Mouse (Mus musculus): ENCODE data around the gene Cog6. TPM values are rescaled to one million over a fixed set of nuclear protein-coding genes. Genes with fewer than 3 reads are reported as not detected.

Gene Cog6
- polyA plus RNA-seq, 1 experiment from 2014 or later = 45.0 TPM

DNA sequence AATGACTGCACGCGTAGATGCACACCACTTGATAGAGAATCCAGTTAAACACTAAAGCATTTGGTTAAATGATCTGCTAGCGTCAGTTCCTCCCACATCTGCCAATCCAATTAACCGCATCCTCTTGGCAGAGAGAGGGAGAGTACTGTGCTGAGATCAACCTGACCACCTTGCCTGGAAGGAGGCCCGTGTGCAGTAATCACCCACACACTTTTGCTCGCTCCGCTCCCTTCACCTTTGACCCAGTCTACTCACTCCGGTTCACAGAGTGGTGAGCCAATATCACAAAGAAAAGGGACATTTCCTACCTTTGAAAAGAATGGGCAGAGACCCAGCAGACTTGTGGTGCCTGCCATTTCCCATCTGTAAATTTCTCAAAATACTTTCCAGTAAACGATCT, 62.4 kb downstream of the Cog6 start:
- no peak for DNase-seq (ENCODE audit: low spot score)
- no peaks in the 10 kb centered on the region for H3K36me3 ChIP-seq
- H3K4me1 ChIP-seq = peaks cover 21% of the 10 kb centered on the region
- no peaks in the 10 kb centered on the region for H3K27me3 ChIP-seq (ENCODE audit: insufficient read depth, poor library complexity, severe bottlenecking)
- H3K4me3 ChIP-seq = no peak overlapping the region
- no peaks in the 10 kb centered on the region for H3K9me3 ChIP-seq
- peak overlapping the region; percentile 82; the same call in 1 of the 2 replicates for H3K27ac ChIP-seq
- 78% methylated on average over 9 of the region's 9 CpGs for WGBS

DNA sequence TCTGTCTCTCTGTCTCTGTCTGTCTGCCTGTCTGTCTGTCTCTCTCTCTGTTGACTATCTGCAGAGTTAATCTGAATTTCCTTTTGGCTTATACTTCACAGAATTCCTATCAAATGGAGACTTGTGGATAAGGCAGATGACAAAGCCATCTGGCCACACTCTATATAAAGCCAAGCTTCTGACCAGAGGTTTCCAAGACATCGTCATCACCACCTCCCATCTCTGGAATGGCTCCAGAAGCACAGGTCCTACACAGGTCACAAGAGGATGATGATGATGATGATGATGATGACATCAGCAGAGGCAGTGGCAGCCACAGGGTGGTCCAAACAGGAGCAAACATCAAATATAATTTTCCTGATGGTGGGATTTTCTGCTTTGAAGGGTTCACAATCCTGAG, 63.2 kb downstream of the Cog6 start:
- Histone ChIP-seq H3K4me1 (peaks cover 21% of the 10 kb centered on the region), H3K27me3 (ENCODE audit: insufficient read depth, poor library complexity, severe bottlenecking) (no peaks in the 10 kb centered on the region), H3K4me3 (no peak overlapping the region), H3K36me3 (no peaks in the 10 kb centered on the region), H3K27ac (no peak overlapping the region; the same call in 1 of the 2 replicates), H3K9me3 (no peaks in the 10 kb centered on the region)
- WGBS = 74% methylated on average over 1 of the region's 1 CpGs
- no peak for DNase-seq (ENCODE audit: low spot score)

DNA sequence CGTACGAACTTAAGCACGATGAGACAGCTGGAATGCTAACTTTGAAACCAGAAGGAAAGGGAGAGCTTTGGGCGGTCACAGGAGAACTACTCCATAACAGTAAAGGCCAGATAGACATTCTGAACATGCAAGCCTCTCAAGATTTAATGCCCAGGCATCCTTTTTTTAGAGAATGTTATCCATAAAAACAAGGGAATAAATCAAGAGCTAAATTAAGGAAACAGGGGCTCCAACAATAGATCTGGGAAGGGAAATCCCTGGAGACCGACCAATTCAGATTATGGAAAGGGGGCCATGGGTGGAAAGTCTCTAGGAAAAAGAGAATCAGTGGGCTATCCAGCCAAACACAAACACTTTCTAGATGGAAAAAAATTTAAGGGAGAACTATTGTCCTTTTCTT, 68.2 kb downstream of the Cog6 start:
- Histone ChIP-seq H3K27me3 (ENCODE audit: insufficient read depth, poor library complexity, severe bottlenecking) (no peaks in the 10 kb centered on the region), H3K9me3 (no peaks in the 10 kb centered on the region), H3K36me3 (no peaks in the 10 kb centered on the region), H3K27ac (no peak overlapping the region), H3K4me3 (no peak overlapping the region), H3K4me1 (peaks cover 3% of the 10 kb centered on the region; the same call in 1 of the 2 replicates)
- 84% methylated on average over 5 of the region's 5 CpGs for WGBS
- no peak for DNase-seq (ENCODE audit: low spot score)

DNA sequence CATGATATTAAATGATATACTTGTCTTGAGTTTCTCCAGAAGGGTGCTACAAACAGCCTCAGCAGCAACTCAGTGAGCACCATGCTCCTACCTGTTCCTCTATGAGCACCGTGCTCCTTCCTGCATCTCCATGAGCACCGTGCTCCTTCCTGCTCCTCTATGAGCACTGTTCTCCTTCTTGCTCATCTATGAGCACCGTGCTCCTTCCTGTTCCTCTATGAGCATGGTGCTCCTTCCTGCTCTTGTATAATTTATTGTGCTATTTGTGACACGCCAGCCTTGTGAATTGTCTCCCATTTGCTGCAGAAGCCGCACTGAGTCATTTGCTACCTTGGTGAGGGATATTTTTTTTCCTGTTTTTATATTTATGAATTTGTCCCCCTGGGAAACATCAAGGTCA, 69.6 kb downstream of the Cog6 start:
- Histone ChIP-seq H3K4me1 (no peaks in the 10 kb centered on the region), H3K4me3 (no peak overlapping the region), H3K36me3 (no peaks in the 10 kb centered on the region), H3K27ac (no peak overlapping the region), H3K9me3 (no peaks in the 10 kb centered on the region), H3K27me3 (ENCODE audit: insufficient read depth, poor library complexity, severe bottlenecking) (no peaks in the 10 kb centered on the region)
- WGBS = 90% methylated on average over 5 of the region's 5 CpGs
- DNase-seq (ENCODE audit: low spot score) = no peak

DNA sequence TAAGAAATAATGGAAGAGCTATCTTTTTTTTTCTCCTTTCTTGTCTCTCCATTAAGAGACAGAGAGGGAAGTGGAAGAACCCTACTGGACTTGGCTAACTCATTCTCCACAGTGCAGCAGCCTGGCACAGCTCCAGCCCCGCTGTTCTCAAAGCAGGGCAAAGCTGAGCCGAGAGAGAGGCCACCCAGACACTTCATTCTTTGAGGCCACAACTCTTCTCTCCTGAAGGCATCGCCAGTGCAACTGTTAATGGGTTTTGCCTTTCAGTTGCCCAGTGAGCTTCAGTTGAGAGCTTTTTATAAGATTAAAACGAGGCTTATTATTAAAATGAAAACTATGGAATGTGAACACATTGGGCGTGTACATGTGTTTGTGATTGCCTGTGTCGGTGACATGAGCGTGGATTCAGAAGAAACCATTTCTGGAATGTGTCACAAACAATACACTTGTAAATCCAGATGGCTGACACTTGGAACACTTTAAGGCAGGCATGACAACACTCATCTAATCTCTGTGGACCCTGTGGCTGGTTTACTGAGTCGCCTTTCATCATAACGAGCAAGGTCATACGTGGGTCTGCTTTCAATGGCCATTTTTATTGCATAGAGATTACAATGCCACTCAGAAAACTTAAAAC, 76.1 kb downstream of the Cog6 start:
- no peak overlapping the region for H3K4me3 ChIP-seq
- peak; percentile 80 for DNase-seq (ENCODE audit: low spot score)

DNA sequence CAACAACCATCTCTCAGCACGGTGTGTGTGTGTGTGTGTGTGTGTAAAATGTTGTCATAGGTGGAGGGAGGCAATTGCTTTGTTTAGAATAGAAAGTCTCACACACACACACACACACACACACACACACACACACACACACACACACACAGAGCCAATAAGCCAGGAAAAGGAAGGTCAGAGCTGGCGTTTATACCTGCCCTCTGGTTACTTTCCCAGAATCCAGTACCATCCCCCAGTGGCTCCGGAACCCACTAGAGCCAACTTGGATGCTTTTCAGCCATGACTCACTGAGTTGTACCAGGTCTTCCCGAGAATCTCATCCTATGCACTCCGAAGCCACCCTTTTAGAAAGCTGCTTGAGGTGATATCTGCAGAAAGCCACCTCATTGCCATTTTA, 78.6 kb downstream of the Cog6 start:
- Histone ChIP-seq H3K9me3 (no peaks in the 10 kb centered on the region), H3K27ac (no peak overlapping the region), H3K4me1 (peaks cover 26% of the 10 kb centered on the region; the same call in 1 of the 2 replicates), H3K4me3 (no peak overlapping the region), H3K36me3 (no peaks in the 10 kb centered on the region), H3K27me3 (ENCODE audit: insufficient read depth, poor library complexity, severe bottlenecking) (no peaks in the 10 kb centered on the region)
- no peak for DNase-seq (ENCODE audit: low spot score)
- 71% methylated on average over 5 of the region's 5 CpGs for WGBS

More for the DNA sequence above, 76.1 kb downstream of the Cog6 start:
- peaks cover 26% of the 10 kb centered on the region; the same call in 1 of the 2 replicates for H3K4me1 ChIP-seq
- peak overlapping the region; percentile 72; the same call in 1 of the 2 replicates for H3K27ac ChIP-seq
- 36% methylated on average over 10 of the region's 10 CpGs for WGBS
- no peaks in the 10 kb centered on the region for H3K27me3 ChIP-seq (ENCODE audit: insufficient read depth, poor library complexity, severe bottlenecking)
- H3K9me3 ChIP-seq = no peaks in the 10 kb centered on the region
- H3K36me3 ChIP-seq = no peaks in the 10 kb centered on the region

DNA sequence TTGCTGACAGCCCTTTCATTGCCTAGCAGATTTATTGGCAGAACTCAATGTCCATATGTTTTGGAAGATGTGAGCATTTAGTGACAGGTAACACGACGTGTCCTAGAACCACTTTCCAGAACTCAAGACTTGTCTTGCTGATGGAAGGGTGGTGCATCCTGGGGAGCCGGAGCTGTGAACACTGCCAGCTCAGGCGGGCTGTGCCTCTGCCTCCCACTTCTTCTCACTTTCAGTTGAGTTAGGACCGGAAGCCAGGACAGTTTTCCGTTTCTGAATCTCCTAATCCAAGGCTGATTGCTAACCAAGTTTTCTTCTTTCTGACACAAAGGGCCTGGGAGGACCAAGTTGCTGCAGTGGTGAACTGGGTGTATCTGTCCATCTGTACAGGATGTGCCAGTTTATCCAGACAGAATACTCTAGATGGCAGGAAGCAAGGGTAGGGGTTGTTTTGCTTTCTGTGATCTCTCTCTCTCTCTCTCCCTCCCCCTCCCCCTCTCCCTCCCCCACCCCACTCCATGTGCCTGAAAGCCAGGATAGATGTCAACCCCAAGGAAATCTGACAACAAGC, 79.2 kb downstream of the Cog6 start:
- H3K4me1 ChIP-seq = peaks cover 26% of the 10 kb centered on the region; the same call in 1 of the 2 replicates
- DNase-seq (ENCODE audit: low spot score) = no peak
- H3K27ac ChIP-seq = peak overlapping the region; percentile 2; the same call in 1 of the 2 replicates
- H3K36me3 ChIP-seq = no peaks in the 10 kb centered on the region
- H3K4me3 ChIP-seq = no peak overlapping the region
- no peaks in the 10 kb centered on the region for H3K9me3 ChIP-seq
- no peaks in the 10 kb centered on the region for H3K27me3 ChIP-seq (ENCODE audit: insufficient read depth, poor library complexity, severe bottlenecking)
- WGBS = 64% methylated on average over 6 of the region's 6 CpGs

DNA sequence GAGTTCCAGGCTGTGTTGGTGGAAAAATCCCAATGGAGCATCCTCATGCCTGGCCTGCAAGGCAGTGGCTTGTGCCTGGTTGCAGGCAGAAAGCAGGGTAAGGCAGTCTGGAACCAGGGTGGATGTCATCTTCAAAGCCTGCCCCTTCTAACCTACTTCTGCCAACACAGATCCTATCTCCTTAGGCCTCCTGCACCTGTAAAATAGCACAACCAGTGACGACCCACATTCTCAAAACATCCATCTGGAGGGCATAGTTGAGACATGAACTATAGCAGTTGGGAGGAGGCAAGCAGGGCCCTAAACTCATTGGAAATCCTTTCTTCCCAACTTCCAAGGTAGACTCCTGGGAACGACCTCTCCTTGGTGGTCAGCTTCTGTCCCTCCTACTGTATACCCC, 85.1 kb downstream of the Cog6 start:
- H3K27ac ChIP-seq = no peak overlapping the region
- DNase-seq (ENCODE audit: low spot score) = no peak
- no peak overlapping the region for H3K4me3 ChIP-seq
- no peaks in the 10 kb centered on the region for H3K27me3 ChIP-seq (ENCODE audit: insufficient read depth, poor library complexity, severe bottlenecking)
- H3K4me1 ChIP-seq = peaks cover 5% of the 10 kb centered on the region; the same call in 1 of the 2 replicates
- no peaks in the 10 kb centered on the region for H3K36me3 ChIP-seq
- H3K9me3 ChIP-seq = no peaks in the 10 kb centered on the region
- WGBS = 71% methylated on average over 2 of the region's 2 CpGs

Other genes with a start within 250 kb of the Cog6 start
- gene Lhfp, start 24.3 kb upstream of the Cog6 start, polyA plus RNA-seq (2016; fragmentation: Nextera tagmentation; extraction: Ambion mirVana) = 50.8 and 65.4 TPM in 2 replicates